Mouse (Mus musculus) CH12.LX (cell line): ENCODE measurements at regions not wholly inside any gene's neighbourhood (a gene's known extent, or its start where the extent isn't known, plus 50 kb on each side); places are given as distances from the start of the nearest gene placed in this dataset.

Experiments
- BHLHE40 ChIP-seq: IDR thresholded peaks from 2 replicates; pipeline ENCODE4 v1.6.1; 2011; ENCODE audit warnings: mild to moderate bottlenecking, low read depth, low read length, improper control_type of control experiment
- CTCF ChIP-seq, 2 experiments: IDR thresholded peaks in 1 of 2; conservative IDR thresholded peaks in 1 of 2; 2 replicates each; pipeline ENCODE4 v1.5.1; 2011 to 2012; ENCODE audit warnings: low read depth in 2 of 2, low read length in 2 of 2, improper control_type of control experiment in 1 of 2, inconsistent platforms in 1 of 2, mild to moderate bottlenecking in 1 of 2, moderate library complexity in 1 of 2
- E2F4 ChIP-seq: IDR thresholded peaks from 2 replicates; pipeline ENCODE4 v1.6.1; 2011; ENCODE audit warnings: low read depth, low read length, improper control_type of control experiment; ENCODE audit not compliant: insufficient replicate concordance
- HCFC1 ChIP-seq: IDR thresholded peaks from 2 replicates; pipeline ENCODE4 v1.6.1; 2012; ENCODE audit warnings: low read depth, mild to moderate bottlenecking, inconsistent platforms, low read length, improper control_type of control experiment
- IRF4 ChIP-seq: IDR thresholded peaks from 2 replicates; pipeline ENCODE4 v1.6.1; 2014; ENCODE audit warnings: low read depth, mild to moderate bottlenecking, inconsistent platforms, low read length, improper control_type of control experiment
- JUND ChIP-seq: conservative IDR thresholded peaks from 2 replicates; pipeline ENCODE4 v1.6.1; 2011; ENCODE audit warnings: low read depth, low read length, improper control_type of control experiment
- MEF2A ChIP-seq: IDR thresholded peaks from 2 replicates; pipeline ENCODE4 v1.6.1; 2014; ENCODE audit warnings: low read depth, mild to moderate bottlenecking, inconsistent platforms, low read length, improper control_type of control experiment, borderline replicate concordance
- MXI1 ChIP-seq: IDR thresholded peaks from 2 replicates; pipeline ENCODE4 v1.6.1; 2011; ENCODE audit warnings: mild to moderate bottlenecking, low read depth, low read length, improper control_type of control experiment
- MYC ChIP-seq: IDR thresholded peaks from 2 replicates; pipeline ENCODE4 v1.6.1; 2011; ENCODE audit warnings: low read depth, mild to moderate bottlenecking, improper control_type of control experiment, low read length
- NRF1 ChIP-seq: IDR thresholded peaks from 2 replicates; pipeline ENCODE4 v1.6.1; 2014; ENCODE audit warnings: low read depth, mild to moderate bottlenecking, inconsistent platforms, low read length, improper control_type of control experiment, moderate library complexity
- POLR2A ChIP-seq: IDR thresholded peaks from 2 replicates; pipeline ENCODE4 v1.6.1; 2011; ENCODE audit warnings: low read depth, mild to moderate bottlenecking, improper control_type of control experiment, low read length
- SIN3A ChIP-seq: IDR thresholded peaks from 2 replicates; pipeline ENCODE4 v1.6.1; 2012; ENCODE audit warnings: low read length, improper control_type of control experiment, inconsistent platforms
- UBTF ChIP-seq: IDR thresholded peaks from 2 replicates; pipeline ENCODE4 v1.6.1; 2012; ENCODE audit warnings: low read depth, mild to moderate bottlenecking, inconsistent platforms, low read length, improper control_type of control experiment, moderate library complexity
- ZNF384 ChIP-seq: IDR thresholded peaks from 2 replicates; pipeline ENCODE4 v1.6.1; 2012; ENCODE audit warnings: low read depth, low read length, improper control_type of control experiment, inconsistent platforms

DNA sequence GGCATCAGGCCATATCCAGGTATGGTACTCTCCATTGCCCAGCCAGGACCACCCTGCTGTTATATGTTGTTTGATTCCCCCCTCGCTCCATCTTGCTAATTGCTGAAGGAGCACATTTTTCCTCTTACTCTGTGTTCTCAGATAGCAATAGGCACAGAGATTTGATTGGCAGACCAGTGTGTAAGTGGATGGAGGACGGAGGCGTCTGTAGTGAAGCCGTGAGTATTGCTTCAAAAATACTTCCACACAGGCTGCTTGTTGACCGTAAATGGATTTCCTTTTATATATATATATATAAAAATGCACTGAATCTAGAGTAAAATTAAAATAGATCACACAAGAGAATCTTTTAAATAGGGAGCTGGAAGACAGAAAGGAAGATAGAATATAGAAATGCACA, 115.6 kb upstream of the L3mbtl3 start:
- no peak for TF ChIP-seq SIN3A
- no peak for TF ChIP-seq E2F4
- no peak for TF ChIP-seq UBTF
- no peak for TF ChIP-seq CTCF (conservative IDR thresholded peaks at IDR 0.05 in 1 of 2, IDR thresholded peaks at IDR 0.05 in 1 of 2; ENCODE audit: low read depth in 2 of 2, low read length in 2 of 2)
- no peak for TF ChIP-seq JUND
- TF ChIP-seq POLR2A: no peak
- TF ChIP-seq MXI1: no peak
- TF ChIP-seq ZNF384: no peak
- TF ChIP-seq BHLHE40: no peak
- no peak for TF ChIP-seq HCFC1
- TF ChIP-seq IRF4: no peak
- TF ChIP-seq NRF1: no peak
- no peak for TF ChIP-seq MEF2A
- TF ChIP-seq MYC: no peak
